Comparison of ENCODE assay signal across 7 mouse cellular contexts in genomic region chr10:7880283-7880682, GRCm38 (mm10). TPM values are rescaled to one million over a fixed set of nuclear protein-coding genes. Genes with fewer than 3 reads are reported as not detected.
DNase-seq lines count a peak whose midpoint lies in the region; ATAC-seq and TF ChIP-seq lines count a peak whose summit lies in the region.
"Not testable (repeated sequence)": the region's sequence is repeated elsewhere in the genome, so short reads cannot be mapped to it uniquely, and the experiment has no call there.
"Had no signal": no experiment of that assay in that cellular context is flagged by ENCODE, and none has a peak within 500 bp of the region (broad histone marks: within the 10 kb centered on the region; RNA-seq: fewer than 3 reads in every experiment).

No protein-coding gene starts in this region.

- dilution Hi-C loops in CH12.LX (cut with MboI; ENCODE audit: extremely low pct_ligation_motif_present, extremely low pct_unique_long_range_greater_than_20kb, low sequenced_read_pairs), result not testable (repeated sequence)

- H3K4me3 ChIP-seq in CH12.LX (replicated peaks in 1 of 3; ENCODE audit: low read depth in 2 of 3, low read length in 2 of 3, poor library complexity in 1 of 3), result not testable (repeated sequence)

- not testable (repeated sequence) for H3K36me3 ChIP-seq in CH12.LX (replicated peaks in 1 of 2; ENCODE audit: control insufficient read depth in 1 of 2, insufficient read depth in 1 of 2, low read length in 1 of 2)

- not testable (repeated sequence) for H3K4me1 ChIP-seq in CH12.LX (ENCODE audit: control insufficient read depth in 1 of 2, insufficient read depth in 2 of 2)

- H3K79me2 ChIP-seq in CH12.LX (replicated peaks; ENCODE audit: control insufficient read depth, extremely low read depth, insufficient read depth, poor library complexity, severe bottlenecking), result not testable (repeated sequence)

- H3K9ac ChIP-seq in CH12.LX (ENCODE audit: insufficient read depth, low read depth), result peak overlapping the region; percentile 26; the same call in 1 of the 2 replicates

- DNase-seq in CD4-positive, CD25-positive, alpha-beta regulatory T cell, adult 2 months (ENCODE audit: low read depth, low spot score), result peak; percentile 27
- DNase-seq in CH12.LX (ENCODE audit: extremely low read depth), result not testable (repeated sequence)
- peak; percentile 4 for DNase-seq in heart, adult 11 months

- TF ChIP-seq EP300 in CH12.LX (IDR thresholded peaks at IDR 0.05; ENCODE audit: low read length), result peak; percentile 37

- TF ChIP-seq POLR2A in CH12.LX (IDR thresholded peaks at IDR 0.05; ENCODE audit: low read depth, low read length), result not testable (repeated sequence)

- H3K27me3 ChIP-seq in CH12.LX (replicated peaks), result not testable (repeated sequence)

- not testable (repeated sequence) for H3K27ac ChIP-seq in CH12.LX (ENCODE audit: insufficient read depth, low read depth)

- in situ Hi-C loops in CH12.LX (cut with MboI; ENCODE audit: low pct_ligation_motif_present, low pct_unique_long_range_greater_than_20kb, low sequenced_read_pairs), result loop anchor here (5.0 to 25.0 kb wide), 3 partner anchors 315 to 832 kb away; no protein-coding TSS in a partner anchor

- peak; percentile 57 for ATAC-seq in inflammation-experienced regulatory T-cells, adult 6 months

- H3K4me2 ChIP-seq in CH12.LX (ENCODE audit: insufficient read depth, low read depth, poor library complexity, severe bottlenecking), result peak overlapping the region; percentile 78

- H3K9me3 ChIP-seq in CH12.LX (replicated peaks; ENCODE audit: low read length), result not testable (repeated sequence)

- TF ChIP-seq RAD21 in CH12.LX (IDR thresholded peaks at IDR 0.05; ENCODE audit: low read depth, low read length), result not testable (repeated sequence)

- TF ChIP-seq CTCF in CH12.LX (conservative IDR thresholded peaks at IDR 0.05 in 1 of 2, IDR thresholded peaks at IDR 0.05 in 1 of 2; ENCODE audit: low read depth in 2 of 2, low read length in 2 of 2), result not testable (repeated sequence)

TF ChIP-seq in CH12.LX, 34 proteins besides CTCF, POLR2A, EP300 and RAD21:
- TF ChIP-seq IRF4 (IDR thresholded peaks at IDR 0.05; ENCODE audit: low read depth, low read length) (peak; percentile 42; the same call in 1 of the 2 replicates), JUN (IDR thresholded peaks at IDR 0.05; ENCODE audit: insufficient read depth, low read depth, low read length) (peak; percentile 30; the same call in 1 of the 2 replicates)

RNA-seq across cellular contexts. Expression of gene Zc3h12d, which starts 48.0 kb away (rescaled TPM):
- total RNA-seq in CH12.LX (2012; rRNA removed) (13.4 and 16.3 TPM in 2 replicates), CH12.LX (2014; rRNA removed) (10.7 and 11.8 TPM in 2 replicates)
- 22.5 and 28.0 TPM in 2 replicates for polyA plus RNA-seq in CH12.LX (2012; ENCODE audit: insufficient read length, low read depth)
- 10 to 100 TPM; 36.9 to 59.8 (median 48.1) TPM for polyA plus RNA-seq in inflammation-experienced regulatory T-cells, adult 6 months (2017; shearing (Covaris generic))
- total RNA-seq: MEL had no signal
- polyA plus RNA-seq: C2C12; forebrain, embryonic 13.5 days had no signal
